ENCODE assay signal across 23 mouse cellular contexts in genomic region chr7:134071153-134071885, GRCm38 (mm10).
"Had no signal": no experiment of that assay in that cellular context is flagged by ENCODE, and none has a peak within 500 bp of the region (broad histone marks: within the 10 kb centered on the region; RNA-seq: fewer than 3 reads in every experiment).

No protein-coding gene starts in this region.

- H3K9ac ChIP-seq: forebrain, embryonic 15.5 days; forebrain, postnatal 0 days; heart, embryonic 13.5 days; heart, embryonic 15.5 days; hindbrain, embryonic 13.5 days; hindbrain, embryonic 15.5 days; intestine, embryonic 15.5 days; limb, embryonic 13.5 days; limb, embryonic 15.5 days had no signal

- H3K9me3 ChIP-seq: forebrain, embryonic 15.5 days; heart, embryonic 13.5 days; heart, embryonic 15.5 days; hindbrain, embryonic 13.5 days; hindbrain, embryonic 15.5 days; intestine, embryonic 15.5 days; limb, embryonic 13.5 days; limb, embryonic 15.5 days had no signal

- H3K4me2 ChIP-seq: forebrain, embryonic 15.5 days; heart, embryonic 11.5 days; heart, embryonic 13.5 days; heart, embryonic 15.5 days; hindbrain, embryonic 13.5 days; hindbrain, embryonic 15.5 days; intestine, embryonic 15.5 days; limb, embryonic 13.5 days; limb, embryonic 15.5 days had no signal

- H3K4me3 ChIP-seq: forebrain, embryonic 15.5 days; heart, adult 2 months; heart, embryonic 13.5 days; heart, embryonic 15.5 days; hindbrain, embryonic 13.5 days; hindbrain, embryonic 15.5 days; intestine, embryonic 15.5 days; limb, embryonic 13.5 days; limb, embryonic 15.5 days had no signal

- DNase-seq: forebrain, postnatal 0 days; gastrocnemius, postnatal 14 days; gastrocnemius, postnatal 36 days; heart, adult 2 months; heart, postnatal 14 days; heart, postnatal 36 days; kidney, adult 11 months; kidney, adult 8-10 months; kidney, postnatal 14 days; kidney, postnatal 36 days; layer of hippocampus, adult 9-11 months; layer of hippocampus, postnatal 36 days; left cerebral cortex, postnatal 4 days had no signal

- ATAC-seq: forebrain, embryonic 15.5 days; forebrain, postnatal 0 days; hindbrain, postnatal 0 days; intestine, embryonic 15.5 days had no signal

- H3K27ac ChIP-seq: forebrain, embryonic 15.5 days; heart, adult 2 months; heart, embryonic 15.5 days; hindbrain, embryonic 13.5 days; hindbrain, embryonic 15.5 days; hindbrain, postnatal 0 days; intestine, embryonic 15.5 days; limb, embryonic 13.5 days; limb, embryonic 15.5 days had no signal

- H3K4me1 ChIP-seq: forebrain, embryonic 15.5 days; heart, embryonic 15.5 days; hindbrain, embryonic 13.5 days; hindbrain, embryonic 15.5 days; intestine, embryonic 15.5 days had no signal

- H3K36me3 ChIP-seq: forebrain, embryonic 15.5 days; heart, embryonic 13.5 days; heart, embryonic 15.5 days; hindbrain, embryonic 13.5 days; hindbrain, embryonic 15.5 days; intestine, embryonic 15.5 days; limb, embryonic 13.5 days; limb, embryonic 15.5 days had no signal

- H3K27me3 ChIP-seq: forebrain, embryonic 15.5 days; heart, embryonic 13.5 days; heart, embryonic 15.5 days; hindbrain, embryonic 13.5 days; hindbrain, embryonic 15.5 days; intestine, embryonic 15.5 days; limb, embryonic 13.5 days; limb, embryonic 15.5 days had no signal
